Mouse (Mus musculus): ENCODE data around the gene Zdhhc21.

Gene Zdhhc21

GRCm38 (mm10) chr4:82762430-82763119, 97.2 kb downstream of the Zdhhc21 start:
- no peak for DNase-seq

- no peak for DNase-seq
Measured at GRCm38 (mm10) chr4:82756295-82756626, 103.5 kb downstream of the Zdhhc21 start.

- DNase-seq = peak; percentile 45
Measured at GRCm38 (mm10) chr4:82755616-82756294, 104.0 kb downstream of the Zdhhc21 start.
